Mouse (Mus musculus): ENCODE results near the gene Tmod1.

Tmod1 gene

DNA sequence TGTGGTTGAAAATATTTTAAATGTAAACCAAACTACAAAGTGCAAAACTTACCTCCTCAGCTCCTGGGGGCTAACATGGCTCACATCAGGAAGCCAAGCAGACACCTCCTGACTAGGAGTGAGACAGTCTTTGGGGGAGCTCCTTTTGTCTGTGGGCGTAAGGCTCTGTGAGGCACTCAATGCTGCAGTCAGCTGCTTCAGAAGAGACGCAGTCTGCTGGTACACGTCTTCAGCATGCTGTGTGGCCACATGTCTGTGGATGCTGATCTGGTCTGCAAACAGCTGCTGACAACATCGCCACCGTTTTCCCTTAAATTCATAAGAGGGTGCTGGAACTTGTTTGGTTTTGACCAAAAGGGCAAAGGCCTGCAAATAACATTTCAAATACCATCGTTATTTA is 93.1 kb downstream of the Tmod1 start:
- no peak for DNase-seq (ENCODE audit: low read depth, low spot score)

DNA sequence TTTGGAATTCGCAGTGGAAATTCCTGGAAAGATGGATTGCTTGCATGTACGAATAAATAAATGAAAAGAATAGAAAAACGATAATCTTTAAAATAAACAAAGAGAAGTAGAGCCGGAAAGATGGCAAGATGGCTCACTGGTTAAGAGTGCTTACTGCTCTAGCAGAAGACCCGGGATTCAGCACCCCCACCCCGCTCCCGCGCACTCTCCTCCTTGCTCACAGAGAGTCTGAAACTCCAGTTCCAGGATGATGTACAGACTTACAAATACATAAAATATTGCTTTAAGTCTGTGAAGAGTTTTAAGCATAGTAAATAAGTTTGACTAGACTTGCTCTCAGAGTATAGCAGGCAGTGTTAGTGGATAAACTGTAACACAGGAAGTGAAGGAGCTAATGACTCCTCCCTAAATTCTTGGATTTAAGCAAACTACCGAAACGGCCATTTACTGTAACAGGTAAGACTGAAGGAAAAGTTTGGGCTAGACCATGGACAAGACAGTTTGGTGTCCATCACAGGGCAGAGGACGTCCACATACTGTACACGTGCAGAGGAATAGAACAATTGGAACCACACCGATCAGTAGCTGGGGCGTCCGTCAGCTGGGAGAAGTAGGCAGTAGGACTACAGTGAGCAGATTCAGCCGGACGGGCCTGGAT is 99.0 kb downstream of the Tmod1 start:
- DNase-seq (ENCODE audit: low read depth, low spot score) = peak; percentile 15

DNA sequence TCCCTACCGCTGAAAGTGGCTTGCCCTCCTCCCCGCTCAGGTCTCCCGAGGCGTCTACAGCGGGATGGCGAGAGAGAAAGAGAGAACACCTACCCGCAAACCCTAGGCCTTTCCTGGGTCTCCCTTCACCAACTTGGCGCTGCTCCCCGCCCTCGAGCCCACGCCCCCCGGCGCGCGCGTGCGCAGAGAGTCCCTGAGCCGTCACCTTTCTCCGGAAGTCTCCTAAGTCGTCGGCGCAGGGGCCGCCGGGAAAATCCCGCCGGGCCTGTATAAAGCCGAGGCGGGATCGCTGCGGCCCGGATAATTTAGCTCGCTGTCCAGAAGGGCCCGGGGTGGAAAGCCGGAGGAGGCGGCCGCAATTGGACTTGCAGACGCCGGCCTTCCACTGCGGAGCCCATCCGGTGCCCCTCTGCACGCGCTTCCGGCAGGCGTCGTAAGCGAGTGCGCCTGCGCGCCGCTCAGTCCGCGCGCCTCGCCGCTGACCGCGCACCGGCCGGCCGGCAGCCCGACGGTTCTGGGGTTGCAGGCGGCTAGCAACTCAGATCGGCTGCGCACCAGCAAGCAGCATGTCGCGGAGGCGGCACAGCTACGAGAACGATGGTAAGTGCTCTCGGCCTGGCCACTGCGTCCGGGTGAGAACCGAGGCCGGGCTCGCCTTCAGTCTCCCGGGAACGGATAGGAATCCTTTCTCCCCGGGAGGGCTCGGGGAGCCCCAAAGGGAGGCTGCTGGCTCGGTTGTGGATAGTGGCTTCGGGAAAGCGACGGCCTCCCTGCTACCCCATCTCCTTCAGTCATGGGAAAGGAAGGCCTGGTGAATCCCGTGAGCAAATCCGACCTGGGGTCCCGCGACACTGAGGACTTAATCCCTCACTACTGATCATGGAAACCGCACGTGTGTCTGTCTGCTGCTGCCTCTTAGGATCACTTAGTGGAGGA is 99.8 kb downstream of the Tmod1 start, which contains the start of the genes Ncbp1 and Tstd2:
Gene Ncbp1 (plus strand): TSS at position 327 of the 936 bp plus-strand sequence.
Gene Tstd2 (minus strand): TSS at position 408 of the 936 bp plus-strand sequence.
- DNase-seq (ENCODE audit: low read depth, low spot score) = peak; percentile 92

DNA sequence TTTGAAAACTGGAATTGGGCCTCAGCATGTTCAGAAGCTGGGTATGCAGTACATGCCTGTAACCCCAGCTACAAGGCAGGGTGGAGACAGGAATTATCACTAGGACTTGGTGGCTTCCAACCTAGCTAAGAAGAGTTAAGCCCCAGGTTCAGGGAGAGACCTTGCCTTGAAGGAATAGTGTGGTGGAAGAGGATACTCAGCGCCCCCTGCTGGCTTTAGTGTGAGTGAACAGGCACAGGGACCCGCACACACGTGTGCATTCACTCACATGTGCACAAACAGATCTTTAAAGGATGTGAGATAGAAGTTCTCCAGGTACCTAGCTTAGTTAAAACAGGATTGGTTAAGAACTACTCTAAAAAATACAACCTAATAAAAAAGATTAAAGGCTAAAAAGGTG is 105.6 kb downstream of the Tmod1 start:
- DNase-seq (ENCODE audit: low read depth, low spot score) = peak; percentile 51

DNA sequence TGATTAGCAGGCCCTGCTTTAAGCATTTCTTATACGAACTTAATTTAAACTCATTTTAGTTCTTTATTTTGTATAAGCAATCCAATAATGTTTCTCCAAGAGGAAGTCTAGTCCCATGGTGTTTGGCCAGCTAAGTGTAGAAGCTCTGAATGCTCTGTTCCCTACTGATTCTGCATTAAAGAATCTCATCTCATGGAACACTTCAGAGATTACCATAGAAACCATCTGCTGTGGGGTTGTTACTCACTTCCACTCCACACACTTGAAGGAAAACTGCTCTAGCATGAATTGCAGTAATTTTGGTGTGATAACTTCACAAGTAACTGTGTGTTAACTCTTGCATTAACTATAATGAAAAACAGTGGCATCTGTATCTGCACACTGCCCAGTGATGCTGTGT is 108.1 kb downstream of the Tmod1 start:
- no peak for DNase-seq (ENCODE audit: low read depth, low spot score)

DNA sequence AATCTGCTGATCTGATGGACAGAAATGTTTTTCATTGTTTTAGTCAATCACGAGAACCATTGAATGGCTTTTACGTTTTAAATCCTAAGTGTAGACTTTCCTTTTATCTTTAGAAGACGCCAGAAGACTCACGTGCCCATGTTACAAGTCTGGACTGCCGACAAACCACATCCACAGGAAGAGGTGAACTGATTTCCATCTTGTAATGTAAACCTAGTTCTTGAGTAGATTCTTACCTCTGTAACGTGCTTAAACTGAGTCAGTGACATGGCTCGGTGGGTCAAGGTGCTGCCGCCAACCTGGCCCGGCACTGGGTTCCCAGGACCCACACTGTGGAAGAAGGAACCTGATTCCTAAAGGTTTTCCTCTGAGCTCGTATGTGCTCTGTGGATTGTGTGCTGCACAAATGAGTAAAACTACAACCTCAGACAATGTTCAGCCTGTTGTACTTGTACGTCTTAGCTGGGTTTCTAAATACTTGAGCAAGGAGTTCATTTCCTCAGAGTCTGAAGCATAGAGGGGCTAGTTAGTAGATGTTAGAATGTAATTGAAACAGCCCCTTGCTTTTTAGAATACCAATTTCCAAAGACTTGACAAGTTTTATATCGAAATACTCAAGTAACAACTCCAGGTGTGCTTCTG is 113.3 kb downstream of the Tmod1 start:
- DNase-seq (ENCODE audit: low read depth, low spot score) = no peak

DNA sequence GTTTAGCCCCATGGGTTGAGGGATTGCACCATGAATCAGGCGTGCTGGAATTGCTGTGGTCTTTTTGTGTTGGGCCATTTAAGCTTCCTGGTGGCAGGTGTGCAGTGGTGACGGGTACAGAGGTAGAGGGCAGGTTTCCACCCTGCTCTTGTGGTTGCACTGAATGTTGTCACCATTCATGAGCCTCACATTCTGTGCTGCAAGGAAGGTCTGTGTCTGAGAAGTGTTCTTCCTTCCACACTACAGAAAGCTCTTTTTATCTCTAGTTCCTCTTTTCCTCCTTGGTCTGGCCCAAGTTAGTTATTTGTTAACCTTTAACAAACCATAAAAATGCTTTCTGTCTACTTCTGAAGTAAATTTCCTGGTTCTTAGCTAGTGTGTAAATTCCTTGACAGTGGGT is 125.3 kb downstream of the Tmod1 start:
- DNase-seq (ENCODE audit: low read depth, low spot score) = no peak
